Mouse (Mus musculus) thymus, postnatal 0 days (tissue): ENCODE data around the gene Dglucy. TPM values are rescaled to one million over a fixed set of nuclear protein-coding genes. Genes with fewer than 3 reads are reported as not detected.

Experiments used
- DNase-seq: peaks from one replicate; pipeline ENCODE4 v3.0.0-alpha.2; 2015; ENCODE audit warnings: low spot score
- polyA plus RNA-seq: library from polyadenylated mRNA; unstranded; fragments of >200 nt; fragmentation: Nextera tagmentation; extraction: Ambion mirVana; gene quantifications from 2 replicates; pipeline ENCODE4 v1.2.1, GENCODE M21; 2015

Gene Dglucy
- polyA plus RNA-seq, 1 experiment from 2014 or later = 1.9 TPM

DNA sequence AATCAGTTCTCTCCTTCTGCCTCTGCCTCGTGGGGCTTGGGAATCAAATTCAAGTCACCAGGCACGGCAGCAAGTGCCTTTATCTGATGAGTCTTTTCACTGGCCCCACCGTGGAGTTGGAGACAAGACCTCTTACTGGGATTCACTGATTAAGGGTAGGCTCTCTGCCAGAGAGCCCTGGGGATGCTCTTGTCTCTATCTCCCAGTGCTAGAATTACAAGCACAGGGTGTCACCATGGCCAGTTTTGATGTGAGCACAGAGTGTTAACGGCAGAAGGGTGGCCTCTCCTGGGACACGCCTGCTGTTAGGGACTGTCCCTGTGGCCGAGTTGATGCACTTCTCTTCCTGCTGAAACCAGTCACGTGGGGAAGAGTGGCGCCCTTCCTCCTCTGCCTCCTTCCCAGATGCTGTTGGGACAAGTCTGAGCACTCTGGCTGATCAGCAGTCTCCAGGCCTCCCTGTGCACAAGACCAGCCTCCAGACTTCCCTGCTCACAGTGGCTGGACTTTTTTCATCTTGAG, 60.3 kb downstream of the Dglucy start:
- no peak for DNase-seq

- no peak for DNase-seq
Measured at GRCm38 (mm10) chr12:100839926-100840325, 61.1 kb downstream of the Dglucy start.

DNA sequence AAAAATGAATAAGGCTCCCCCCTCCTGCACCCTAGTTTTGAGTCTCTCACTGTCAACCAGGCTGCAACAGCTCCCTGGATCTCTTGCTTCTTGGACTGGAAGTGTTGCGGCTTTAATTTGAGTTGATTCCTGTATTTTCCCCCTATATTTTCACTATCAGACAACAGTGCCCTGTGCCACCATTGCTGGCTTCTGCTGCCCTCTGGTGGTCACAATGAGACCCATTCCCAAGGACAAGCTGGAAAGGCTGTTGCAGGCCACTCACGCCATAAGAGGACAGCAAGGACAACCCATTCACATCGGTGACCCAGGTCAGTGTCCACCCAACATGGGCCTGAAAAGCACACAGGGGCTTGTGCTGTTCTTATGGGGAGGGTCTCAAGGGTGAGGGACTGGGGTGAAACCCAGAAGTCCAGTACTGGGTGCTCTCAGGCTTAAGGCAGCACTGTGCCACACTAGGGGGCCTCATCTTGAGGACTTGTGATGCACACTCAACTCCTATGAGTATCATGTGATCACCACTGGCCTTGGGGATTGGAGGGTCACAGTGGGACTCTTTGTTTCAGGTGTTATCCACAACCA, 62.4 kb downstream of the Dglucy start:
- peak; percentile 75 for DNase-seq

DNA sequence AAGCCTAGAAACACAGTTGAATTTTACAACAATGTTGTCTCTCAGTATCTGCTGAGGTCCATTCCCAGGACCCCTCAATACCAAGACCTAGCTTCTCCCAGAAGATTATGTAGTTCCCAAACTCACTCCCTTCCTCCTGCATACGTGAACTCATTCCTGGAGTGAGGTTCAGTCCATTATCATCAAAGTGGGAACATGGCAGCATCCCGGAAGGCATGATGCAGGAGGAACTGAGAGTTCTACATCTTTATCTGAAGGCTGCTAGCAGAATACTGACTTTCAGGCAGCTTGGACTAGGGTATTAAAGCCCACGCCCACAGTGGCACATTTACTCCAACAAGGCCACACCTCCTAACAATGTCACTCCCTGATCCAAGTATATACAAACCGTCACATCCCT, 64.3 kb downstream of the Dglucy start:
- no peak for DNase-seq

GRCm38 (mm10) chr12:100844546-100844945, 65.7 kb downstream of the Dglucy start:
- no peak for DNase-seq

DNA sequence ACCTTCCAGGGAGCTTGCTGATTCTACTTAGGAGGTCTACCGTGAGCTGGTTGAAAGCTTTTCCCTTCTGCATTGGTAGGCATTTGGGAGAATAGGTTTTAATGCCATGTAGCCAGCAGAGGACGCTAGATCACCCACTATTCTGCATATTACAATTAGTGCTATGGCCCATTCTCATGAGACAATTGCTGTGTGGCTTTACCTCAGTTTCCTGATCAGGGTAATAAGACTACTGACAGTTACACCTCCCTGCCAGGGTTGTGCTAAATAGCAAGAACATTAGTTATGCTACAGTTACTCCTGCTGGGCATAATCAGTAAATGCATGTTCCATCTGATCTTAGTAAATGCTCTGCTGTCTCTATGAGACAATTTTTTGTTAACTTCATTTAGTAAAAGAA, 67.0 kb downstream of the Dglucy start:
- no peak for DNase-seq

- DNase-seq = no peak
Measured at GRCm38 (mm10) chr12:100846566-100846965, 67.7 kb downstream of the Dglucy start.

DNA sequence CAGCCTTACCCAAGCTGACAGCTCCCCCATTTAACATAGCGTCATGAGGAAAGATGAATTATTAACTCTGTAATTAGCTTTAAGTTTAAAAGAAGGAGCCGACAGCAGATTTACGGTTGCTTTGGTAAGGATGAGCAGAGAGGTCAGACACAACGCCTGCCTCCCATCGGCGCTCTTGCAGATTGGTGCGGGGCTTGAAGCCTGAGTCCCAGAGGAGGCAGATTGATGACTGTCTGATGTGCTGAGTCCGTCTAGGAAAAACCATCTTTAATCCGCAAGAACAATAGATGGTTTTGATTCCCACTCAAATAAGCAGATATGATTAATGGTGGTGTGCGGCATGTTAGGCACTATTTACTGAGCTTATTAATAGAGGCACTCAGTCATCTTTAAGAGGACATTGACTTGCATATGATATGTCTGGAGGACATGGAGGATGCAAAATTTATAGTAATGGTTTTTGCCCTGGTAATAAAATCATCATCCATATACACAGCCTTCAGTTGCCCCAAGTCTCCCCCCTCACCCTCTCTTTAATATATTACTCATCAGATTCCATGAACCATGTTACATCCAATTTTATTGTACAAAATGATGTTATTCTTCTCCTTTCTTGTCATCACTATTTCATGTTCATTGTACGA, 68.7 kb downstream of the Dglucy start:
- DNase-seq = no peak

DNA sequence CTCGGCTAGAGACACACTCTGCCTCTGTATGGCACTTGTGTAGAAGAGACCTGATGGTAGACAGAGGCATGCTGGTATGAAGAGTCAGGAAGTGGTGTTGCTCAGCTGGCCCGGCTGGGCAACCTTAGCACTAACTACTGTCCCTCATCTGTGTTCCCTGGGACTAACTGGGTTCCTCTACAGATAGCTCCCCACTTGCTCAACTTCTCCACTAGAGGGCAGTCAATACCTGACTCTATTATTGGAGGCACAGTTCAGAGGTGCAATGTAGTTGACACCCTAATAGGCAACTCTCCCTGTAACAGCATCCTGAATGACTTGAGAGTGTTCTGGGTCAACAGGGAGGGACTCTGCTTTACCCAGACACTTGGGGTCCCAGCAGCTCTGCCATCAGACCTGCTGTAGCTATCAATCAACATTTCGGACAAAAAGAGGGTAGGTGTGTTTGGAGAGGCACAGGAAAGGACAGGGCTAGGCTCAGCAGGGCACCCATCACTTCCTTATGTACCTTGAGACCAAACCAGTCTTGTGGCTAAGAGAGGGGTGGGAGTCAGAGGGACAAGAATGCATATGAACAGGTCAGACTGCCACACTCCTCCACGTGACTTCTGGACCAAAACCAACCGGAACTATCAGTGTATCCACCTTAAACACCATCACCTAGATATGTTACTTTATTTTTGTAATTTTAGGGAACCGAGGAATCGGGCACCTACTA, 70.7 kb downstream of the Dglucy start:
- peak; percentile 79 for DNase-seq

GRCm38 (mm10) chr12:100852370-100852769, 73.5 kb downstream of the Dglucy start:
- no peak for DNase-seq

DNA sequence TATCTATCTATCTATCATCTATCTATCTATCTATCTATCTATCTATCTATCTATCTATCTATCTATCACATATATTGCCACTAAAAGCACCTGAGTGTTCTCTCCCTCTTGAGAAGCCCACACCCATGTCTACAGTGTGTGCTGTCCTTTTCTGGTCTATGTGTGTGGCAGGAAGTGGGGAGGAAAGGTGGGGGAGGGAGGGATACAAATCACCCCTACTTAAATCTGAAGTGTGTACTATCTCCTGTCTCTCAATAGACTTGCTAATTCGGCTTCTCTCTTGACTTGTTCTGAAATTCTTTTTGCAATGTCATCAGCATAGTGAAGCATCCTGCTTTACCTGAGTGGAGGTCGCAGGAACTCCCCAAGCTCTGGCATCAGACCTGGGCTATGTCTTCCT, 77.5 kb downstream of the Dglucy start:
- peak; percentile 15 for DNase-seq

DNA sequence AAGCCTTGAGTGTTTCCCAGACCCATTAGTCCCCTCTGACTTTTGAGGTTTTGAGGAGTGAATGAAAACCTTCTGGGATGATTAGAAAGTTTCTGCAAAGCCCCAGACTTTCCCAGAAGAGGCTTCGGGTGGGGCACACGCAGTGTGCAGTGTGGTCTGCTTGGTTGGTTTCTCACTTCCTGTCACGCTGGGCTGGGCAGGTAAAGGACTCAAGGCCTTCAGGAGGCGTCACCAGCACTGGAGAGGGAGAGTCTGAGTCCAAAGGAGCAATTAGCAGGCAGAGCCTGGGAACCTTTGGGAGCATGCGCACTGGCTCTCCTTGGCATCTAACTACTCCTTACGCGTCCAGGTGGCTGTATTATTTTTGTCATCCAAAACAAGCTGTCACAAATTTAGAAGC, 78.9 kb downstream of the Dglucy start:
- no peak for DNase-seq

- no peak for DNase-seq
Measured at GRCm38 (mm10) chr12:100862272-100862671, 83.4 kb downstream of the Dglucy start.

- no peak for DNase-seq
Measured at GRCm38 (mm10) chr12:100862856-100863446, 84.1 kb downstream of the Dglucy start.

DNA sequence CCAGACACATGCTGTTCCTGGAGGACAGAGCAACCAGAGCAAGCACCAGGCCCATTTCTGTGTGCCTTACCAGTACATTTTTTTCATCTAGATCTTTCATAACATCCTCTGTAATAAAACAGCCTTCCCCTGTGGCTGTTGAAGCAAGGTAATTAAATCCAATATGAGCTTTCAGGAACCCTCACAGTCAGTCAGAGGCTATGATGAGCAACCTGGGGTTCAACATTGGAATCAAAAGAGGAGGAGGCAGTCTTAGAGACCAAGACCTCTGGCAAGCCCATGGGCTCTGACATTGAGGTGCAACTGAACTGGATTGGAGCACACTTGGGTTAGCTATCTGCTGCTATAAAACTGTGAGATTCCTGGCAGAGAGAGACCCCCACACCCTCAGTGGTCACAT, 86.2 kb downstream of the Dglucy start:
- DNase-seq = no peak

DNA sequence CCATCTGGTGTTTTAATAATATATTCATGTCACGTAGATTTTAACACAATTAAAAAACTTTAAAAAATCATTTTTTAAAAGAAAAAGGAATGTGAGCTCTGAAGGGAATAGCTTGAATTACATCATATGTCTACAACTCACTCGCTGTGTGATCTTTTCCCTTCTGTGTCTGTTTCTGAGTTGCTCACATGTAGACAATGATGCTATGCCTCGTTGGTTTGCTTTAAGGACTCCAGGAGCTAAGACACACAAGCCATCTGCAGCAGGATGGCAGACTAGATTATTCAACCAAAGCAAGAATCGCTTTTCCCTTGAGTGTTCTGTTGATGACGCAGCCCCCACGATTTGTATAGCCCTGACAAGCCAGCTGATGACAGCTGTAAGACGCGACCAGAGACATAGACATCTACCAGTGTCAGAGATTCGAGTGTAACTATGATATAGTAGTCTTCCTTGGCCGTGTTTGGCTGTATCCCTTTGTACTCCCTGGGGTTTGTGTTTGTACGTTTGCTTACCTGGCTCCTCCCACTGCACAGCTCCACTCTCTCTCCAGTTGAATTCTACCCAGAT, 86.7 kb downstream of the Dglucy start:
- no peak for DNase-seq

GRCm38 (mm10) chr12:100867097-100867496, 88.2 kb downstream of the Dglucy start:
- no peak for DNase-seq

GRCm38 (mm10) chr12:100868049-100868622, 89.3 kb downstream of the Dglucy start:
- no peak for DNase-seq

DNA sequence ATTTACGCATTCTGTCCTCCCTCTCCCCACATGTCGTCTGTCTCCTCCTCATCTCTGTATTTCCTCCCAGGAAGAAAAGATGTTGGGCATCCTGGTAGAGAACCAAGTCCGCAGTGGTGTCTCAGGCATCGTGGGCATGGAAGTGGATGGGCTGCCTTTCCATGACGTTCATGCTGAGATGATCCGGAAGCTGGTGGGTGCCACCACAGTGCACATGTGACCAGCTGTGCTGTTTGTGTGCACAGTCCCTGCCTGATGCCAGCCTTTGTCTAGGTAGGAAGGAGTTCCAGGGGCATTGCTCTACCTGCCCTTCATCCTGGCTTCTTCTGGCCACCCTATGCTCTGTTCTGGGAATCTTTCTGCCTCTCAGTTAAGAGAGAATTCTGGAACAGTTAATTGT, 92.4 kb downstream of the Dglucy start:
- DNase-seq = no peak

GRCm38 (mm10) chr12:100871841-100872240, 93.0 kb downstream of the Dglucy start:
- DNase-seq = no peak

DNA sequence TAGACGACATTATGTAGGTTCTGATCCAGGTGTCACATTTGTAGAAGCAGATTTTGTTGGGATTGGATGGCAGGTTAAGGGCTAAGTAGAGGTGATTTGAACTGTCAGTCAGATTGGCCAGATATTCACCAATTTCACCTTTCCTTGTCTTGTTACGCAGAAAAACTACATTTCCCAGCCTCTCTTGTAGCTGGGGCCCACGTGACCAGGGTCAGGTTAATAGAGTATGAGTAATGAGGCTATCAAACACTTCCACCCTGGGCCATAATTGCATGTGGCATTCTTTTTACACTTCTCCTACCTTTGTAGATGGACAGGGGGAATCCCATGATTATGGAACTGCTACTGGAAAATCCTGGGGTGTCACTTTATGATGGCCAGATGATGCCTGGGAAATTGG, 94.8 kb downstream of the Dglucy start:
- DNase-seq = no peak
